Mouse (Mus musculus) heart, postnatal 0 days (tissue): Measurements from ENCODE around the gene Ino80b. TPM values are rescaled to one million over a fixed set of nuclear protein-coding genes. Genes with fewer than 3 reads are reported as not detected.
A peak's percentile ranks its signal among the peaks of the same experiment; 100 is the strongest.

ENCODE experiments used
- ATAC-seq: fragments of 200-750 bp; cut with Nextera tagmentation; 2 replicates; pipeline ENCODE4 v1.8.0; 2017; ENCODE audit warnings: low read depth, moderate number of reproducible peaks, moderate library complexity; ENCODE audit not compliant: insufficient read depth
- DNase-seq: peaks from one replicate; pipeline ENCODE4 v3.0.0-alpha.2; 2016; ENCODE audit warnings: low spot score
- H3K27ac ChIP-seq: fragments of 300-500 bp; sonication (generic); 2 replicates; pipeline ENCODE4 v1.5.1; 2014; ENCODE audit warnings: low read depth, mild to moderate bottlenecking
- H3K27me3 ChIP-seq: fragments of 300-500 bp; sonication (generic); 2 replicates; pipeline ENCODE4 v1.6.1; 2014; ENCODE audit warnings: low read length, mixed read lengths; ENCODE audit not compliant: control insufficient read depth, insufficient read depth
- H3K36me3 ChIP-seq: fragments of 300-500 bp; sonication (generic); replicated peaks from 2 replicates; pipeline ENCODE4 v1.6.1; 2014; ENCODE audit warnings: low read length, mixed read lengths; ENCODE audit not compliant: control insufficient read depth, insufficient read depth
- H3K4me1 ChIP-seq: fragments of 300-500 bp; sonication (generic); 2 replicates; pipeline ENCODE4 v1.6.1; 2014; ENCODE audit warnings: antibody characterized with exemption; ENCODE audit not compliant: control insufficient read depth, insufficient read depth
- H3K4me2 ChIP-seq: fragments of 300-500 bp; sonication (generic); 2 replicates; pipeline ENCODE4 v1.6.1; 2014; ENCODE audit warnings: low read depth, mild to moderate bottlenecking, low read length, moderate library complexity
- H3K4me3 ChIP-seq: fragments of 300-500 bp; sonication (generic); 2 replicates; pipeline ENCODE4 v1.5.1; 2014; ENCODE audit warnings: low read depth, low read length
- H3K9ac ChIP-seq: fragments of 300-500 bp; sonication (generic); replicated peaks from 2 replicates; pipeline ENCODE4 v1.6.1; 2014; ENCODE audit warnings: low read depth, low read length, mixed read lengths
- H3K9me3 ChIP-seq: fragments of 300-500 bp; sonication (generic); replicated peaks from 2 replicates; pipeline ENCODE4 v1.6.1; 2016; ENCODE audit warnings: low read length; ENCODE audit not compliant: control insufficient read depth
- CTCF ChIP-seq: IDR thresholded peaks from 2 replicates; pipeline ENCODE4 v1.5.1; 2016; ENCODE audit warnings: antibody characterized with exemption, control low read depth, low read depth
- EP300 ChIP-seq: IDR thresholded peaks from 2 replicates; pipeline ENCODE4 v1.6.1; 2016; ENCODE audit warnings: antibody characterized with exemption, low read depth
- WGBS: fragments of 180-500 bp; shearing (Covaris S2); extraction: QIAGEN DNeasy Blood & Tissue Kit; methylation state at CpG from one replicate; pipeline ENCODE4 v1.1.7; 2014; 5-methylcytosine and 5-hydroxymethylcytosine counted together
- polyA plus RNA-seq: library from polyadenylated mRNA; unstranded; fragments of >200 nt; fragmentation: Nextera tagmentation; extraction: Ambion mirVana; gene quantifications from 2 replicates; pipeline ENCODE4 v1.2.1, GENCODE M21; 2015
- total RNA-seq: library from RNA; depleted of rRNA; stranded (reverse); fragments of >200 nt; gene quantifications from 2 replicates; pipeline ENCODE4 v1.2.3, GENCODE M21; 2014; ENCODE audit warnings: low replicate concordance

Gene Ino80b
- total and polyA plus RNA-seq, 2 experiments from 2014 or later: 5.5 to 8.9 TPM

DNA sequence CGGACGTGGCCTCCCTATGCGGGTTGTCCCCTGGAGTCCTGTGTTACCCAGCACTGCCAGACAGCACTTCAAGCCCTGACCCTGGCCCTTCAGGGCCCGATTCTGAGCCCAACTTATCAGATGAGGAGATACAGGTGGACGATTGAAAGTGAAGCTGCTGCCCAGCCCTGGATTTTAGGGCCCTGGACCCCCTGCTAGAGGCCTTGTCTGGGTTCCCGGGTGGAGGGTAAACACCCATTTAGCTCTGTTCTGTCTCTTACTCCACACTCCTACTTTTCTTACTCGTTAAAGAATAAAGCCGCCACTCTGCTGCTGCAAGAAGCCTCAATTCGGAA lies 37.3 kb downstream of the Ino80b start:
- Histone ChIP-seq H3K4me1 (0 out of 2 replicates have a peak, but pooled peaks cover 15% of the 10 kb centered on the region), H3K36me3 (no peaks in the 10 kb centered on the region), H3K4me2 (peak overlapping the region; percentile 56), H3K27me3 (peaks cover 66% of the 10 kb centered on the region), H3K9me3 (no peaks in the 10 kb centered on the region), H3K27ac (no peak overlapping the region), H3K4me3 (peak overlapping the region; percentile 39), H3K9ac (peak overlapping the region; percentile 40; the same call in 1 of the 2 replicates)
- DNase-seq (no peak), ATAC-seq (no peak)
- no peak for TF ChIP-seq CTCF
- TF ChIP-seq EP300: no peak
- 19% methylated on average over 9 of the region's 9 CpGs for WGBS

- DNase-seq (no peak), ATAC-seq (no peak)
- TF ChIP-seq CTCF (no peak), EP300 (no peak)
- Histone ChIP-seq H3K9ac (peak overlapping the region; percentile 40; the same call in 1 of the 2 replicates), H3K27me3 (peaks cover 71% of the 10 kb centered on the region), H3K9me3 (no peaks in the 10 kb centered on the region), H3K4me2 (peak overlapping the region; percentile 56), H3K36me3 (0 out of 2 replicates have a peak, but pooled peaks cover 4% of the 10 kb centered on the region), H3K27ac (no peak overlapping the region), H3K4me3 (peak overlapping the region; percentile 39), H3K4me1 (0 out of 2 replicates have a peak, but pooled peaks cover 15% of the 10 kb centered on the region)
- WGBS: 3% methylated on average over 47 of the region's 47 CpGs
These were observed 37.9 kb downstream of the Ino80b start for GRCm38 (mm10) chr6:83087205-83087925.

DNA sequence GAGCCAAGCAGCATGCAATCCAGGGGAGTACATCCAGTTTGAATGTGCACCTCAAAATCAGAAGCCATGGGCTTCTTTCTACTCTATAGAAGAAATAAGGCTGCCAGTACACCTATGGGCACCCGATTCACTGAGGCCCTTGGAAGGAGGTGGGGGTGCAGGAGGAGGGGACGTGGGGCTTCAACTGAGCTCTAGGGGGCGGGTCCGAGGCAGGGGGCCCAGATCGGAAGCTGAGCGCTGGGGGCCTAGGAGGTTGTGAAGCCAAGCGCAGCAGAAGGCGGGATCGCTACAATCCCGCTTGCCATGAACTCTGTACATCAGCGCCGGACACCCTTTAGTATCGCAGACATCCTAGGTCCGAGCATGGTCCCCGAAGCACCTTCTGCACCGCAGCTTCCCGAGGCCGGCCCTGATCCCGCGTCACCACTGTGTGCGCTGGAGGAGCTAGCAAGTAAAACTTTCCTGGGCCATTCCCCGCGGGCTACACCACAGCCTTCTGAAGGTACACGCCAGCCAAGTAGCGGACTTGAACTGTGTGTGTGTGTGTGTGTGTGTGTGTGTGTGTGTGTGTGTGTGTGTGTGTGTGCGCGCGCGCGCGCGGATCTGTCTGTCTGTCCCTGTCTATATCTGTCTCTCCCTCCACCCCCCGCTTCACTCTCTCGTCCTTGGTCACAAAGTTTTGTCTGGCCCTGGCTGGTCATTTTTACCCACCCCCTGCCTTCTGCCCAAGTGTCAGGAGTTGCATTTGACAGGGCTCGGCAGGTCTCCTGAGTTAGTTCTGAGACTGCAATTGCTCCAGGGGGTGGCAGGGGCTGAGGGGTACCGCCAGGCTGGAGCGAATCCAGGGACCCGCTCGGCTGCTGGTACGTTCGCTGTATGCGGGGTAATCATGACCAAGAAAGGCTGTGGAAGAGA lies 38.9 kb downstream of the Ino80b start, which contains the start of gene Lbx2:
Gene Lbx2, plus strand, starts transcription at position 247 of the 915 bp plus-strand sequence.
- no peak for DNase-seq
- TF ChIP-seq CTCF (no peak), EP300 (no peak)
- H3K36me3 ChIP-seq: 0 out of 2 replicates have a peak, but pooled peaks cover 12% of the 10 kb centered on the region
- peak within 1 kb of the TSS; percentile 56 for H3K4me2 ChIP-seq
- H3K9ac ChIP-seq: no peak within 1 kb of the TSS
- H3K27me3 ChIP-seq: peaks cover 72% of the 10 kb centered on the region
- no peaks in the 10 kb centered on the region for H3K9me3 ChIP-seq
- H3K4me3 ChIP-seq: peak within 1 kb of the TSS; percentile 39
- ATAC-seq: no peak
- H3K27ac ChIP-seq: no peak within 1 kb of the TSS
- H3K4me1 ChIP-seq: 0 out of 2 replicates have a peak, but pooled peaks cover 15% of the 10 kb centered on the region
- 5% methylated on average over 42 of the region's 42 CpGs for WGBS

- ATAC-seq: no peak
- whole genome bisulfite sequencing: 17% methylated on average over 6 of the region's 6 CpGs
- H3K4me3 ChIP-seq: no peak overlapping the region
These were observed 40.8 kb downstream of the Ino80b start for GRCm38 (mm10) chr6:83084477-83084876.

DNA sequence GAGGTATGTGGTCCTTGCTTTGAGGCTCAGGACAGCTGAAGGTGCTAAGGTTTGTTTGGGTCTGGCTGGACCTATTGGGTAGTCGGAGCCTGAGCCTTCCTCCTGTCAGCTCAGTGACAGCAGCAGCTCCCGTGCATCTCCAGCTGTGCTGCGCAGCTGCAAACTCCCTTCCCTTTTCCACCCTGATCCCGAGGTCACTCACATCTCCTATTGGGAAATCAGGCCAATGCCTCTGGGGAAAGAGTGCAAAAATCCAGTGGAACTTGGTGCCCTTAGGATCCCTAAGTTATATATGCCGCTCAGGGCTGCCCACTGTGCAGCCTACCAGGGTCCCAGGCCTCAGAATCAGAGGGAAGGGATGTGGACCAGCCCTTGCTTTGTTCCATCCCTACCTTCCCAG lies 41.7 kb downstream of the Ino80b start:
- DNase-seq (no peak), ATAC-seq (no peak)
- H3K4me2 ChIP-seq: no peak overlapping the region
- WGBS: 20% methylated on average over 5 of the region's 5 CpGs
- no peak overlapping the region for H3K9ac ChIP-seq
- peaks cover 28% of the 10 kb centered on the region; the same call in 1 of the 2 replicates for H3K36me3 ChIP-seq
- no peak for TF ChIP-seq EP300
- TF ChIP-seq CTCF: no peak
- H3K9me3 ChIP-seq: no peaks in the 10 kb centered on the region
- 0 out of 2 replicates have a peak, but pooled peaks cover 20% of the 10 kb centered on the region for H3K4me1 ChIP-seq
- H3K27me3 ChIP-seq: peaks cover 62% of the 10 kb centered on the region
- H3K27ac ChIP-seq: no peak overlapping the region
- H3K4me3 ChIP-seq: no peak overlapping the region

More at GRCm38 (mm10) chr6:83084477-83084876, 40.8 kb downstream of the Ino80b start:
- Histone ChIP-seq H3K4me2 (no peak overlapping the region), H3K27me3 (peaks cover 68% of the 10 kb centered on the region), H3K9me3 (no peaks in the 10 kb centered on the region), H3K36me3 (peaks cover 28% of the 10 kb centered on the region; the same call in 1 of the 2 replicates), H3K9ac (no peak overlapping the region), H3K4me1 (0 out of 2 replicates have a peak, but pooled peaks cover 15% of the 10 kb centered on the region), H3K27ac (no peak overlapping the region)
- DNase-seq: no peak
- TF ChIP-seq EP300 (no peak), CTCF (no peak)
